Mouse (Mus musculus): ENCODE data around the gene Tmem19. TPM values are rescaled to one million over a fixed set of nuclear protein-coding genes. Genes with fewer than 3 reads are reported as not detected.

Tmem19 gene
- total RNA-seq, 2 experiments from 2014 or later: 38.3 to 40.2 TPM

GRCm38 (mm10) chr10:115315473-115316171 lies 46.7 kb downstream of the Tmem19 start, which contains the start of gene Rab21:
Gene Rab21, minus strand, starts transcription at chr10:115315594.
- no peak for TF ChIP-seq CTCF (IDR thresholded peaks at IDR 0.05)
- DNase-seq (ENCODE audit: extremely low spot score in 1 of 2, low spot score in 2 of 2): peak; percentile 97 to 99
- intact Hi-C loops (cut with DNase I): loop anchor here (1.0 to 2.0 kb wide), 2 partner anchors 64 to 69 kb away; partner anchors contain the start of genes Tbc1d15, Thap2 and Zfc3h1
- Histone ChIP-seq H3K4me3 (peak within 1 kb of the TSS; percentile 75), H3K27ac (peak within 1 kb of the TSS; percentile 99)

GRCm38 (mm10) chr10:115314582-115315452 lies 47.5 kb downstream of the Tmem19 start:
- H3K27ac ChIP-seq: peak overlapping the region; percentile 99
- peak in 1 of 2 experiments; percentile 23 for DNase-seq (ENCODE audit: extremely low spot score in 1 of 2, low spot score in 2 of 2)
- peak overlapping the region; percentile 75 for H3K4me3 ChIP-seq
- intact Hi-C loops (cut with DNase I): loop anchor here (1.0 to 2.0 kb wide), 2 partner anchors 64 to 70 kb away; partner anchors contain the start of genes Tbc1d15, Thap2 and Zfc3h1
- TF ChIP-seq CTCF (IDR thresholded peaks at IDR 0.05): no peak

GRCm38 (mm10) chr10:115314287-115314581 lies 48.1 kb downstream of the Tmem19 start:
- H3K27ac ChIP-seq: peak overlapping the region; percentile 99
- peak overlapping the region; percentile 75 for H3K4me3 ChIP-seq
- intact Hi-C loops (cut with DNase I): loop anchor here (2.0 kb wide), 1 partner anchor 71 kb away; the partner anchor contains the start of genes Thap2 and Zfc3h1
- no peak for TF ChIP-seq CTCF (IDR thresholded peaks at IDR 0.05)
- DNase-seq (ENCODE audit: extremely low spot score in 1 of 2, low spot score in 2 of 2): no peak

- peak overlapping the region; percentile 99; the same call in 1 of the 2 replicates for H3K27ac ChIP-seq
- intact Hi-C loops (cut with DNase I): loop anchor here (2.0 kb wide), 1 partner anchor 71 kb away; the partner anchor contains the start of genes Thap2 and Zfc3h1
- peak overlapping the region; percentile 75 for H3K4me3 ChIP-seq
- TF ChIP-seq CTCF (IDR thresholded peaks at IDR 0.05): no peak
- no peak for DNase-seq (ENCODE audit: extremely low spot score in 1 of 2, low spot score in 2 of 2)
These were observed 48.5 kb downstream of the Tmem19 start for GRCm38 (mm10) chr10:115313641-115314286.

GRCm38 (mm10) chr10:115312732-115313131 lies 49.6 kb downstream of the Tmem19 start:
- H3K4me3 ChIP-seq: no peak overlapping the region
- no peak for TF ChIP-seq CTCF (IDR thresholded peaks at IDR 0.05)
- no peak for DNase-seq (ENCODE audit: extremely low spot score in 1 of 2, low spot score in 2 of 2)
- no peak overlapping the region for H3K27ac ChIP-seq
- intact Hi-C loops (cut with DNase I): no loop called here

GRCm38 (mm10) chr10:115312194-115312593 lies 50.1 kb downstream of the Tmem19 start:
- intact Hi-C loops (cut with DNase I): no loop called here

GRCm38 (mm10) chr10:115311263-115311965 lies 50.9 kb downstream of the Tmem19 start:
- H3K27ac ChIP-seq: no peak overlapping the region
- no peak overlapping the region for H3K4me3 ChIP-seq
- intact Hi-C loops (cut with DNase I): no loop called here
- TF ChIP-seq CTCF (IDR thresholded peaks at IDR 0.05): no peak
- no peak for DNase-seq (ENCODE audit: extremely low spot score in 1 of 2, low spot score in 2 of 2)

More at GRCm38 (mm10) chr10:115312194-115312593, 50.1 kb downstream of the Tmem19 start:
- no peak for DNase-seq (ENCODE audit: extremely low spot score in 1 of 2, low spot score in 2 of 2)
- Histone ChIP-seq H3K27ac (no peak overlapping the region), H3K4me3 (no peak overlapping the region)
- TF ChIP-seq CTCF (IDR thresholded peaks at IDR 0.05): no peak

- no peak for DNase-seq (ENCODE audit: extremely low spot score in 1 of 2, low spot score in 2 of 2)
- no peak overlapping the region for H3K4me3 ChIP-seq
- no peak for TF ChIP-seq CTCF (IDR thresholded peaks at IDR 0.05)
- no peak overlapping the region for H3K27ac ChIP-seq
- intact Hi-C loops (cut with DNase I): no loop called here
These were observed 53.1 kb downstream of the Tmem19 start for GRCm38 (mm10) chr10:115309191-115309590.

- DNase-seq (ENCODE audit: extremely low spot score in 1 of 2, low spot score in 2 of 2): no peak
- Histone ChIP-seq H3K27ac (no peak overlapping the region), H3K4me3 (no peak overlapping the region)
- intact Hi-C loops (cut with DNase I): no loop called here
- no peak for TF ChIP-seq CTCF (IDR thresholded peaks at IDR 0.05)
These were observed 54.9 kb downstream of the Tmem19 start for GRCm38 (mm10) chr10:115307331-115307875.

- no peak for DNase-seq (ENCODE audit: extremely low spot score in 1 of 2, low spot score in 2 of 2)
- Histone ChIP-seq H3K4me3 (no peak overlapping the region), H3K27ac (no peak overlapping the region)
- intact Hi-C loops (cut with DNase I): no loop called here
- no peak for TF ChIP-seq CTCF (IDR thresholded peaks at IDR 0.05)
These were observed 63.6 kb downstream of the Tmem19 start for GRCm38 (mm10) chr10:115298683-115299082.

- Histone ChIP-seq H3K27ac (no peak overlapping the region), H3K4me3 (no peak overlapping the region)
- intact Hi-C loops (cut with DNase I): no loop called here
- no peak for DNase-seq (ENCODE audit: extremely low spot score in 1 of 2, low spot score in 2 of 2)
- no peak for TF ChIP-seq CTCF (IDR thresholded peaks at IDR 0.05)
These were observed 64.7 kb downstream of the Tmem19 start for GRCm38 (mm10) chr10:115297582-115297981.
